Mouse (Mus musculus): ENCODE measurements around the gene Bin2. TPM values are rescaled to one million over a fixed set of nuclear protein-coding genes. Genes with fewer than 3 reads are reported as not detected.
A peak's percentile ranks its signal among the peaks of the same experiment; 100 is the strongest.

The Bin2 gene
- polyA plus RNA-seq, 1 experiment, result 23.9 TPM

DNA sequence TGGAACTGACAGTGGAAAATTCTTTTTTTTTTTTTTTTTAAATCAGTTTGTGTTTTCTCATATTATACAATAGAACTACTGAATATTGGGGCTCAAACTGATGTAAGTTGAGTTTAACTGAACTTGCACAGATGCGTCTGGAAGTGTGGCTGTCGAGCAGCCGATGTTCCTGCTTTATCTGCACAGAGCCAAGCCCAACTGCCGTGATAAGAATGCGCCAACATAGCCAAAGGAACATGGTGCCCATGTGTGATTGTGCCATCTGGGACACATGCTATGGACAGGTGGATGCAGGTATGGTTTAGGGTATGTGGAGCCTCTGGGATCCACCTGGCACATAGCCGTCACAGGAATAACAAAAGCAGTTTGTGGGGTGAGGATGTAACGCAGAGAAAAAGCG, 16.5 kb upstream of the Bin2 start:
- TF ChIP-seq POLR2A (IDR thresholded peaks at IDR 0.05; ENCODE audit: borderline replicate concordance, extremely low read depth, low read depth, low read length), result no peak
- no peak for TF ChIP-seq CTCF (IDR thresholded peaks at IDR 0.05; ENCODE audit: insufficient read depth, low read length)
- Histone ChIP-seq H3K4me3 (replicated peaks; ENCODE audit: extremely low read depth, low read depth, low read length) (no peak overlapping the region), H3K4me1 (ENCODE audit: control insufficient read depth, insufficient read depth, low read length) (no peaks in the 10 kb centered on the region)
- DNase-seq, result no peak
- 84% methylated on average over 8 of the region's 8 CpGs for WGBS

DNA sequence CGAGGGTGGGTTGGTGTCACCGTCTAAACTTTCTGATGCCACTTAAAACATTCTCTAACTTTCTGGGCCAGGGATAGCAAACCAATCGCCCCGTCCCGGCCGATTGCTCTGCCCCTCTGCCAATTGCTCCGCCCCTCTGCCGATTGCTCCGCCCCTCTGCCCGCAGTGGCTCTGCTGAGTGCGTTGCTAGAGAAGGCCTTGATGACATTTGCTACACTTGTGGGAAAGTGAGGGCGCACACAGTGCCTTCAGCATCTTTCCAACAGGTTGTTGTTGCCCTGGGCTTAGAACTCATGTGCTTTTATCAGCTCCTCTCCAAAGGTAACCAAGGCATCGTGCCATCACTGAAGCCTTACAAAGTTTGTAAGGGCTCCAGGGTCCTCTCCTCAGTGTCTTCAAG, 15.9 kb upstream of the Bin2 start:
- TF ChIP-seq CTCF (IDR thresholded peaks at IDR 0.05; ENCODE audit: insufficient read depth, low read length) (no peak), POLR2A (IDR thresholded peaks at IDR 0.05; ENCODE audit: borderline replicate concordance, extremely low read depth, low read depth, low read length) (no peak)
- WGBS, result 26% methylated on average over 13 of the region's 13 CpGs
- Histone ChIP-seq H3K4me1 (ENCODE audit: control insufficient read depth, insufficient read depth, low read length) (no peaks in the 10 kb centered on the region), H3K4me3 (replicated peaks; ENCODE audit: extremely low read depth, low read depth, low read length) (no peak overlapping the region)
- no peak for DNase-seq

DNA sequence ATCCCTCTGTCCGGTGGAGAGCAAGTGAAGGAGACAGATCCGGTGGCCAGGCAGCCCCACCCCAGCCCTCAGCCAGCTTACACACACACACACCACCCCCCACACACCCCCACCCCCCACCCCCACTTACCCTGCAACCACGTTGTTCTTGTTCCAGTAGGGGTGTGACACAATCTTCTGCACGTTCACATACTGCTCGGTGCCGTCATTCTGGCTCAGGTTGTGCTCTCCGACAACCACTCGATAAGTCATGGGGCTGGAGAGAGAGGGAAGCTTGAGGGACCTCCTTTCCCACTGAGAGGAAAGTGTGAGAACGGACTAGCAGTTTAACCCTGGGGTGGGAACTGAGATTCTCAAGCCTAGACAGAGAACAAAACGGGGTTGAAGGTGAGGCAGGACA, 15.1 kb upstream of the Bin2 start:
- Histone ChIP-seq H3K4me1 (ENCODE audit: control insufficient read depth, insufficient read depth, low read length) (no peaks in the 10 kb centered on the region), H3K4me3 (replicated peaks; ENCODE audit: extremely low read depth, low read depth, low read length) (no peak overlapping the region)
- TF ChIP-seq CTCF (IDR thresholded peaks at IDR 0.05; ENCODE audit: insufficient read depth, low read length) (no peak), POLR2A (IDR thresholded peaks at IDR 0.05; ENCODE audit: borderline replicate concordance, extremely low read depth, low read depth, low read length) (no peak)
- WGBS, result 46% methylated on average over 10 of the region's 10 CpGs
- DNase-seq, result no peak

DNA sequence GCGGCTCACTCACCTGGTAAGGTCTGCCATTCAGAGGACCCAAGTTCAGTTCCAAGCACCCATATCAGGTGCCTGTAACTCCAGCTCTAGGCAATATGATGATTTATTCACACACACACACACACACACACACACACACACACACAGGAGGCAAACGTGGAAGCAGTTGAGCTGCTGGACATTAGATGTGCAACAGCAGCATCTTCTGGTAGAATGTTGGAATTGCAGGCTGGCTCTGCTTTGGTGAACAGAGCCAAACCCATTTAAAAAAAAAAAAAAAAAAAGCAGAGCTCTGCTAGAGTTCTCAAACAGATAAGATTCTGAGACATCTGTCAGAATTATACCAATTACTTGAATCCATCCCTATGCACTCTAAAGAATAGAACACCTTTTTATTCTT, 13.7 kb upstream of the Bin2 start:
- 47% methylated on average over 2 of the region's 2 CpGs for WGBS
- TF ChIP-seq CTCF (IDR thresholded peaks at IDR 0.05; ENCODE audit: insufficient read depth, low read length) (peak; percentile 77), POLR2A (IDR thresholded peaks at IDR 0.05; ENCODE audit: borderline replicate concordance, extremely low read depth, low read depth, low read length) (no peak)
- peak; percentile 71 for DNase-seq
- Histone ChIP-seq H3K4me1 (ENCODE audit: control insufficient read depth, insufficient read depth, low read length) (no peaks in the 10 kb centered on the region), H3K4me3 (replicated peaks; ENCODE audit: extremely low read depth, low read depth, low read length) (no peak overlapping the region)

DNA sequence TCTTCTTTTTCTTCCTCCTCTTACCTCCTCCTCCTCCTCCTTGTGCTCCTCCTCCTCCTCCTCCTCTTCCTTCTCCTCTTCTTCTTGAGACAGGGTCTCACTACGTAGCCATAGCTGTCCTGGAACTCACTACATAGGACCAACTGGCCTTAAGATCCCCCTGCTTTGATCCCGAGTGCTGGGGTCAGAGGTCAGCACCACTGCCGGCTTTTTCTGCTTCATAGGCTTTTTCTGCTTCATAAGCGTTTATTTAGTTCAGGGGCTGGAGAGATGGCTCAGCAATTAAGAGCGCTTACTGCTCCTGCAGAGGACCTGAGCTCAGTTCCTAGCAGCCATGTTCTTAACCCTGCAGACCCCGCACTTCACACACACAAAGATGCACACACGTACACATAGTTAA, 12.4 kb upstream of the Bin2 start:
- TF ChIP-seq POLR2A (IDR thresholded peaks at IDR 0.05; ENCODE audit: borderline replicate concordance, extremely low read depth, low read depth, low read length) (no peak), CTCF (IDR thresholded peaks at IDR 0.05; ENCODE audit: insufficient read depth, low read length) (no peak)
- WGBS, result 65% methylated on average over 7 of the region's 7 CpGs
- H3K4me3 ChIP-seq (replicated peaks; ENCODE audit: extremely low read depth, low read depth, low read length), result no peak overlapping the region
- DNase-seq, result no peak
- H3K4me1 ChIP-seq (ENCODE audit: control insufficient read depth, insufficient read depth, low read length), result no peaks in the 10 kb centered on the region

DNA sequence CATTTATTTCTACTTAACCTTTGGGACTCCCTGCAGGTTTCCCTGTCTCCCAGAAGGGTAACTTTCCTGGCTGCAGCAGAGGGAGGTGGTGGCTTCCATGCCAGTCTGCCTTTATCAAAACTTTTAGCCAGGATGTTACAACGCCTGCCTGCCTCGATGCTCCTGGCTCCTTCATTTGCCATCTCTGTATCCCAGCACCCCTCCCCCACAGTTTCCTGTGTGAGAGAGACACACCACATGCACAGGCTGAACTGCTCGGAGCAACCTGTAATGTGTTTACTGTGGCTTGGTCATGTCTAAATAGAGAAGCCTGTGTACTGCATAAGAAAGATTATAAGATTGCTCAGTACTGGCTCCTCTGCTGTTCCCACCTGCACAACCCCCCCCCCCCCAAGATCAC, 11.0 kb upstream of the Bin2 start:
- WGBS, result 46% methylated on average over 3 of the region's 3 CpGs
- H3K4me3 ChIP-seq (replicated peaks; ENCODE audit: extremely low read depth, low read depth, low read length), result no peak overlapping the region

DNA sequence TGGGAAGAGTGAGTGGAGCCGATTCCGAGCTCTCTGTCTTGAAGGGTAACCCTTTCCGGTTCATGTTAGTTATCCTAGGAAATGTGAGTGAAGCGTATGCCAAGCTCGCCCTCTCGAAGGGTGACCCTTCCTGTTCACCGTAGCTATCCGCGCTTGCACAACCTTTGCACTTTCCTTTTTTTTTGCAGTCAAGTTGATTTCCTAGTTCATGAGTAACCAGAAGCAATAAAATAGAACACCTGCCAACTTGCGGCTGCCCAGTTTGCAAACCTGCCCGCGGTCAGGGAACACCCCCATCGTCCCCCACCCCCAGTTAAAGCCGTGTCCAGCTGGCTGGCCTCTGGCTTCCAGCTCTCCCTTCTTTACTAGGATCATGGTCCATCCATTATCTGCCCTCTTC, 9.7 kb upstream of the Bin2 start:
- no peak for TF ChIP-seq CTCF (IDR thresholded peaks at IDR 0.05; ENCODE audit: insufficient read depth, low read length)
- TF ChIP-seq POLR2A (IDR thresholded peaks at IDR 0.05; ENCODE audit: borderline replicate concordance, extremely low read depth, low read depth, low read length), result no peak
- Histone ChIP-seq H3K4me1 (ENCODE audit: control insufficient read depth, insufficient read depth, low read length) (no peaks in the 10 kb centered on the region), H3K4me3 (replicated peaks; ENCODE audit: extremely low read depth, low read depth, low read length) (no peak overlapping the region)
- 69% methylated on average over 14 of the region's 14 CpGs for WGBS
- no peak for DNase-seq

More for the DNA sequence above, 11.0 kb upstream of the Bin2 start:
- no peak for TF ChIP-seq POLR2A (IDR thresholded peaks at IDR 0.05; ENCODE audit: borderline replicate concordance, extremely low read depth, low read depth, low read length)
- no peak for TF ChIP-seq CTCF (IDR thresholded peaks at IDR 0.05; ENCODE audit: insufficient read depth, low read length)
- no peak for DNase-seq
- no peaks in the 10 kb centered on the region for H3K4me1 ChIP-seq (ENCODE audit: control insufficient read depth, insufficient read depth, low read length)

DNA sequence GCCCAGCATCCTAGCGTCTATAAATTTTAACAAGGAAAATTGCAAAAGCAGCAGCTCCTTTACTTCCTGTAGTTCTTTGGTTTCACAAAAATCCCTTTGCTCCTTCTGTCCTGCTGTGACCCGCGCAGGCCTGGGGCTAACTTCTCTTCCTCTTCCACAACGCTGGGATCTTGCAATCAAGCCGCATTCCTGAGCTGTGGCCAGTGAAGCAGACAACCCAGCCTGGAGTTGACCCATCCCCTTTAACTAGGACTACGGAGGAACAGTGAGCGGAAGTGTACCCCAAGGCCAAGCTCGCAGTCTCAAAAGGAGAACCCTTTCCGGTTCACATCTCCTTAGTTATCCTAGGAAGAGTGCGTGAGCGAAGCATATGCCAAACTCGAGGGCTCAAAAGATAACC, 9.2 kb upstream of the Bin2 start:
- DNase-seq, result no peak
- no peak overlapping the region for H3K4me3 ChIP-seq (replicated peaks; ENCODE audit: extremely low read depth, low read depth, low read length)
- no peak for TF ChIP-seq POLR2A (IDR thresholded peaks at IDR 0.05; ENCODE audit: borderline replicate concordance, extremely low read depth, low read depth, low read length)
- no peak for TF ChIP-seq CTCF (IDR thresholded peaks at IDR 0.05; ENCODE audit: insufficient read depth, low read length)
- 70% methylated on average over 12 of the region's 12 CpGs for WGBS
- H3K4me1 ChIP-seq (ENCODE audit: control insufficient read depth, insufficient read depth, low read length), result no peaks in the 10 kb centered on the region

DNA sequence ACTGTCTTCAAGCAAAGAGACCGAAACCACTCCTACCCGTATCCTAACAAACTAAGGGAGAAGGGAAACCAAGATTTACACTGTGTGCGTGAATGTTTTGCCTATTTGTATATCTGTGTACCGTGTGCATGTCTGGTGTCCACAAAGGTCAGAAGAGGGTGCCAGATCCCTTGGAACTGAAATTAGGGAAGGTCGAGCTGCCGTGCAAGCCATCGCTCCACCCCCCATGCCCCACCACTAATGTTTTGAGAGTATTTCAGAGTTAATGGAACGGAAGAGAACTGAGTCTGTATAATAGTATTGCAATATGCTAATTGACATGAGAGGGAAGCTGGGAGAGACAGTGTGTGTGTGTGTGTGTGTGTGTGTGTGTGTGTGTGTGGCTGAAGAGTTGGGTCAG, 8.3 kb upstream of the Bin2 start:
- TF ChIP-seq CTCF (IDR thresholded peaks at IDR 0.05; ENCODE audit: insufficient read depth, low read length) (no peak), POLR2A (IDR thresholded peaks at IDR 0.05; ENCODE audit: borderline replicate concordance, extremely low read depth, low read depth, low read length) (no peak)
- Histone ChIP-seq H3K4me3 (replicated peaks; ENCODE audit: extremely low read depth, low read depth, low read length) (no peak overlapping the region), H3K4me1 (ENCODE audit: control insufficient read depth, insufficient read depth, low read length) (no peaks in the 10 kb centered on the region)
- WGBS, result 83% methylated on average over 8 of the region's 8 CpGs
- no peak for DNase-seq

DNA sequence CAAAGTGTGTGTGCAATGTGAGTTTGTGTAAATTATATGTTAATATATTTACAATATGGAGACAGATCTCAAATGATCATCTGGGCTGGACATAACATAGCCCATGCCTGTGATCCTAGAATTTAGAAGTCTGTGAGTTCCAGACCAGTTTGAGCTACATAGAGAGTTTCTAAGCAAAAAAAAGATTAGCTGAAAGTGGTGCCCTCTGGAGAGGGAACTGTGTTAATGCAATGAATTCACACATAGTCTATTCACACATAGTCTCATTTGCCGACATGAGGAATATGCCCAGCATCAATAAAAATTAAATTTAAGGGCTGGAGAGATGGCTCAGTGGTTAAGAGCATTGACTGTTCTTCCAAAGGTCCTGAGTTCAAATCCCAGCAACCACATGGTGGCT, 7.2 kb upstream of the Bin2 start:
- no peak overlapping the region for H3K4me3 ChIP-seq (replicated peaks; ENCODE audit: extremely low read depth, low read depth, low read length)
- DNase-seq, result no peak
- TF ChIP-seq POLR2A (IDR thresholded peaks at IDR 0.05; ENCODE audit: borderline replicate concordance, extremely low read depth, low read depth, low read length) (no peak), CTCF (IDR thresholded peaks at IDR 0.05; ENCODE audit: insufficient read depth, low read length) (no peak)
- 70% methylated on average over 1 of the region's 1 CpGs for WGBS
- no peaks in the 10 kb centered on the region for H3K4me1 ChIP-seq (ENCODE audit: control insufficient read depth, insufficient read depth, low read length)

DNA sequence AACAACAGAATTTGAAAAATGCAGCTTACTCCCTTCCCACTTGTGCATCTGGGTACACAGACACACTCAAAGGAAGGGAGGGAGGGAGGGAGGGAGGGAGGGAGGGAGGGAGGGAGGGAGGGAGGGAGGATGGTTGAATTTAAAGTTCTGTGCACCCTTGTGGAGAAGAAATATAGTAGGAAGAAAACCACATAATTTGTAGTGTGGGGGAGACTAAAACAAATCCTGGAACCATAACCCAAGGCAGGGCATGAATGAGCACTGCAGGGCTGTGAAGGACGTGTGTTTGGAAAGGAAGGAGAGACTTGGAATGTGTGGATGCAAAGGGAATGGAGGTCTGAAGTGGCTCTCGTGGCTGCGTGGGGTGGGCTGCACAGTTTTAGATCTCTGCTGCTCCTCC, 6.1 kb upstream of the Bin2 start:
- H3K4me3 ChIP-seq (replicated peaks; ENCODE audit: extremely low read depth, low read depth, low read length), result no peak overlapping the region
- no peak for TF ChIP-seq CTCF (IDR thresholded peaks at IDR 0.05; ENCODE audit: insufficient read depth, low read length)
- TF ChIP-seq POLR2A (IDR thresholded peaks at IDR 0.05; ENCODE audit: borderline replicate concordance, extremely low read depth, low read depth, low read length), result no peak
- no peaks in the 10 kb centered on the region for H3K4me1 ChIP-seq (ENCODE audit: control insufficient read depth, insufficient read depth, low read length)
- WGBS, result 60% methylated on average over 3 of the region's 3 CpGs
- DNase-seq, result no peak
